Mouse (Mus musculus) spleen, postnatal 4 days (tissue): Measurements from ENCODE around the gene Klf1.
"Not testable (repeated sequence)": the region's sequence is repeated elsewhere in the genome, so short reads cannot be mapped to it uniquely, and the experiment has no call there.

ENCODE experiments used
- DNase-seq, 2 experiments: peaks; one replicate each; pipeline ENCODE4 v3.0.0; 2022; ENCODE audit warnings: low spot score in 2 of 2

Klf1 gene

GRCm38 (mm10) chr8:84907493-84907892, 5.8 kb downstream of the Klf1 start:
- DNase-seq = peak in 1 of 2 experiments; percentile 15

GRCm38 (mm10) chr8:84907979-84908378, 6.3 kb downstream of the Klf1 start:
- DNase-seq = not testable (repeated sequence)

DNA sequence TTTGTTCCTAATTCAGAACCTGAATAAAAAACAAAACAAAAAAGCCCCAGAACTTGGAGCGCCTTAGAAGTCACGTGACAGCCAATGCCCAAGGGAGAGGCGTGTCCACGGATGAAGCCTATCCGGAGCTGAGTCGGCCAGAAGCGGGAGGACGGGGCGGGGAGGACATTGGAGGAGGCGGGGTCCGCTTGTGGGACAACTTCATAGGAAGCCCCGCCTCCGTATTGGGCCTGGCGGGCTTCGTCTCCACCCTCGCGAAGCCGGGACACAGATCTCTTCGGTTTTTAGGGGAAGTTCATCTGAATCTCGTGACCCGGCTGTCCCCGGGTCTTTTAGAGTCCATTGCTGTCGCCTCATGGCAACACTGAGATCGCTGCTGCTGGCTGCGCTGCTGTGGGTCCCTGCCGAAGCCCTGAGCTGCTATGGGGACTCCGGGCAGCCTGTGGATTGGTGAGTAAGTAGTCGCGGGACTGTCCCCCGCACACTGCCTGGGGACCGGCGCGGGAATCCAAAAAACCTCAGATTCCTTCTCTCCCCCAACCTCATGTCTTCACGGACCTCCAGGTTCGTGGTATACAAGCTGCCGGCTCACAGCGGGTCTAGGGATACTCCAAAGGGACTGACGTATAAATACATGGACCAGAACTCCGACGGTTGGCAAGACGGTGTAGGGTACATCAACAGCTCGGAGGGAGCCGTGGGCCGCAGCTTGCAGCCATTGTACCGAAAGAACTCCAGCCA, 6.9 kb downstream of the Klf1 start, which contains the start of gene Dnase2a:
Dnase2a (plus strand) TSS at position 140 of the 741 bp plus-strand sequence.
- peak; percentile 96 to 98 for DNase-seq

- peak; percentile 14 to 71 for DNase-seq
Observed at GRCm38 (mm10) chr8:84909162-84909767, 7.5 kb downstream of the Klf1 start.

- peak; percentile 31 to 70 for DNase-seq
Observed at GRCm38 (mm10) chr8:84909949-84910348, 8.2 kb downstream of the Klf1 start.

- DNase-seq = peak in 1 of 2 experiments; percentile 13
Observed at GRCm38 (mm10) chr8:84910551-84910950, 8.8 kb downstream of the Klf1 start.

DNA sequence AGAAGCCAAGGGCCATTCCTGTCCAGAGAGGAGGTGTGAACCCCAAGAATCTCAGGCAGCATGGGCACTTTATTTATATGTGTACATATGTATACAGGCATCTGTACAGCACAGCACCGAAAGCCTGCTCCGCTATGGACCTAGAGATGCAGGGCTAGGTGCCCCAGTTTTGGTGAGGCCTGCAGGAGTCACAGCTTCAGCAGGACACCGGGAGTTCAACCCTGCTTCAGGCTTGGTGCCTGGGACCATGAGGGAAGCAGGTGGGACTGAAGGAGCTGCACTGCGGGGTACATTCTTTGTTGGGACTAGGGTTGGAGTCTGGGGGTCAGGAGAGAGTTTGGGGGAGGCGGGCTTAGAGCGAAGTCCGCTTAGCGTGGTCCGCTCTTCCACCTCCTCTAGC, 10.1 kb downstream of the Klf1 start:
- no peak for DNase-seq

- DNase-seq = peak; percentile 31 to 73
Observed at GRCm38 (mm10) chr8:84912391-84912790, 10.7 kb downstream of the Klf1 start.

- peak; percentile 82 to 91 for DNase-seq
Observed at GRCm38 (mm10) chr8:84912895-84913501, 11.3 kb downstream of the Klf1 start.

GRCm38 (mm10) chr8:84913502-84913900, 11.8 kb downstream of the Klf1 start:
- peak in 1 of 2 experiments; percentile 17 for DNase-seq

GRCm38 (mm10) chr8:84913960-84914359, 12.2 kb downstream of the Klf1 start:
- peak; percentile 62 to 83 for DNase-seq

- DNase-seq = no peak
Observed at GRCm38 (mm10) chr8:84915269-84915668, 13.5 kb downstream of the Klf1 start.

DNA sequence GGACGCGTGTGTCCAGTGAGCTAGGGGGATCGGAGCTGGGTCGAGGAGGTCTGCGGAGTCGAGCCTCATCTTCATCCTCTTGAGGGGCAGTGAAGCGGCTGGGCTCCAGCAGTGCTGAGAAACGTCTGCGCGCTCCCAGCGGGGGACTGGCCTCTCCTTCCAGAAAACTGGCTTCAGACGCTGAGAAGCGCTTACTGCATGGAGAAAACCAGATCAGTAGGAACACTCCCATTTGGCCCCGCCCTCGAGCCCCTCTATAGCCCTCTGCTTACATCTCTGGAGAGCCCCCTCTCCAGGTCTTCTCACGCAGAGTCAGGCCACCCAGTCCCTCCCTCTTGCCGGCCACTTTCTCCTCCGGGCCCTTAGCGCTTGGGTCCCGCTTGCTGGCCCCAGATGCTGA, 16.1 kb downstream of the Klf1 start:
- DNase-seq = no peak

DNA sequence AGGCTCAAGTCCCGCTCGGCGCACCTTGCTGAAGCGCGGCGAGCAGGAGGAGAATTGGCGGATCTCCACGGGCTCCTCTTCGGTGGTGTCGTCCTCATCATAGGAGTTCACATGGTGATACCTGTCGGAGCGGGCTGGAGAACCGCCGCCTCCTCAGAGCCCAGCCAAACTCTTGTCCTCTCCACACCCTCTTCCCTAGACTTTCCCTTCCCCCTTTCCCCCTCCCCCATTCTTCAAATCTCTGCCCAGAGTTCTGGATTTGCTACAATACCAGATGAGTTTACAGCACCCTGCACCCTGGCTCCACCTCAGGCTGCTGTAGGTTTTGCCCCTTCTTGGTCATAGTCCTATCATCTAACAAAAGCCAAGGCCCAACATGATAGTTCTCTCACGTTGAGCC, 16.9 kb downstream of the Klf1 start:
- no peak for DNase-seq

DNA sequence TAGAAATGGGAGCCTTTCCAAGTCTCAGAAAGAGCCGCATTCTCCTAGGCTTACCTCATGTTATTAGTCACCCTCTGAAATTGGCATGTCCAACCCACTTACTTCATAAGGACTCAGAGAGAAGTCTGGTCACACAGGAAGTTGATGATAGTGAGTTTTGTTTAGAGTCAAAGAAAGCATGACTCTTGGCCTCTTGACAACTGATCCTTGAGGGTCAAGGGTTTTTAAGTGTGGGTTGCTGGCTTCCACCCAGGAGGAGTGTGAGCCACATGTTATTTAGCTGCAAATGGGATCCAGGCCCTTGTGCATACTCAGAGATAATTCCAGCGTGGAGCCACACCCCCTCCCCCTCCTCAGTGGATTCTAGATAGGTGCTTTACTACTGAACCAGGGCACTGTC, 19.9 kb downstream of the Klf1 start:
- DNase-seq = no peak

DNA sequence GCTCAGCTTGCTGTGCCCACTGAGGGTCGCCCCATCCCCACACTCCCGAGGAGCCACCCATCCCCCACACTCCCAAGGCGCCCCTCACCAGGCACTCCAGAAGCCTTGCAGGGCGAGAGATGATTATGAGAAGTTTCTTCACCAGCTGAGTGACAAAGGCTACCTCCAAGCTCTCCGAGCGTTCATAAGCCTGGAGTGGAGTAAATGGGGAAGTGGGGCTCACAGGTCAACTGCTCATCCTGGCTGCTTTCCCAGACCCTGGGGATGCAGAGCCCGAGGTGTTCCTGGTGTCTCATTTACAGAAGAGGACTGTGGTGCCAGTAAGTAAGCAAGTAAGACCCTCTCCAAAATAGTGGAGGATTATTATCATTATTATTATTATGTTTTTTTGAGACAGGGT, 23.8 kb downstream of the Klf1 start:
- DNase-seq = no peak

DNA sequence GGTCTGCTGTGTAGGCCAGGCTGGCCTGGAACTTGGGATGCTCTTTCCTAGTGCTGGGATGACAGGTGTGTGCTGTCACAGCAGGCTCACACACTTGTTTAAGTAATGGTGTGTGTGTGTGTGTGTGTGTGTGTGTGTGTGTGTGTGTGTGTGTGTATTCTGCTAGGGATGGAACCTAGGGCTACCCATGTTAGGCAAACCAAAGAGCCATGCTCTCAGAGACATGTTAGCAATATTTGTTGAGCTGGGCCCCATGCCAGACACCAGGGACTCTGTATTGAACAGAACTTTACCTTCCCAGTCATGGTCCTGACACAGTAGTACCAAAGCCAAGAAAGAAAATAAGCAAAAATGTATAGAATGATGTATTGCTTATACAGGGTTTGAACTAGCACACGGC, 25.8 kb downstream of the Klf1 start:
- no peak for DNase-seq

DNA sequence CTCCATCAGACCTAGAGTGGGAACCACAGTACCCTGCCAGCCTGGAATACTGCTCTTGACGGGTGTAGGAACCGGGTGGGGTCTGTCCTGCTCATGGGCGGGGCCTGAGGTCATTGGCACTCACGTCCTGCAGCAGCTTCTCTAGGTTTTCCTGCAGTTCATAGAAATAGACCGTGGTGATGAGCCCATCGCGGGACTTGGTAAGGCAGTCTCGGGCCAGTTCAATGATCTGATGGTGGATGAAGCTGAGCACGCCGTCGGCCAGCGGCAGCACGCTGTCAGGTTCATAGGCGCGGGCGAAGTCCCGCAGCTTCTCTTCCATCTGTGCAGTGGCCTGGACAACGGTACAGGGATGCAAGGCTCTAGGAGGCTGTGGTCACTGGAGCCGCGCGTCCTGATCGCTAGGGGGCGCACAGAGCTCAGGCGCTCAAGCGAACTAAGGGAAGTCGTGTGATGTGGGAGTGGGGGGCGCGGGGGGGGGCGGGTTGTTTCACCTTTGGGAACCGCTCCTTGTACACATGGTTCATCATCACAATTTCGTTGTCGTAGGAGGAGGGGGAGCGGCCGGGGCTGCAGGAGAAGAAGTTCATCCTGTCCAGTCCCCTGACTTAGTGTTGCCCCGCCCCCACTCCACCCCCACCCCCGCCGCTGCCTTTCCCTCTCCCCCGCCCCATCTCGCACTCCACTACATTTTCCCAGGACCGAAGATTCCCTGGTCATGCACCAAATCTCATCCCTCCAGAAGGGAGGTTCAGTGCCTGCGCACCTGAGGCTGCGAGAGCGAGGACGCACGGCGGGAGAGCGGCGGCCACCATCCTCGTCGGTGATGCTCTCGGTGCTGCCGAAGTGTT, 27.0 kb downstream of the Klf1 start:
- DNase-seq = peak; percentile 65 to 88

DNA sequence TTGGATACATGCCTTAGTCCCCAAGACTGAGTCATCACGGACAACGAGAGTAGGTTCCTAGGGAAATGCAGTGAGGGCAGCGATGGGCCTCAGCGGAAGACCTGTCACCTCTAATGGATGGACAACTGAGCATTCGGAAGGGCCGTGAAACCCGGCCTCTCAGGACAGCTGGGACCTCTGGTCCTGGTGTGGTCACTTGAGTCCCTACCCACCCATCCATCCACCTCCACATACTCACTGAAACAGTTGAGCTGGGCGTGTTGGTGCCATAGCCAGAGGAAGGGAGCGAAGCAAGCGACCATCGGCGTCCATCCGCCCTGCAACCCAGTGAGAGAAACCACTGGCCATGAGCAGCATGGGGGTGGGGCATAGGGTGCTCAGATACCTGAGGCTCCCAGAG, 28.9 kb downstream of the Klf1 start:
- DNase-seq = no peak

- DNase-seq = no peak
Observed at GRCm38 (mm10) chr8:84933767-84934559, 32.2 kb downstream of the Klf1 start.

DNA sequence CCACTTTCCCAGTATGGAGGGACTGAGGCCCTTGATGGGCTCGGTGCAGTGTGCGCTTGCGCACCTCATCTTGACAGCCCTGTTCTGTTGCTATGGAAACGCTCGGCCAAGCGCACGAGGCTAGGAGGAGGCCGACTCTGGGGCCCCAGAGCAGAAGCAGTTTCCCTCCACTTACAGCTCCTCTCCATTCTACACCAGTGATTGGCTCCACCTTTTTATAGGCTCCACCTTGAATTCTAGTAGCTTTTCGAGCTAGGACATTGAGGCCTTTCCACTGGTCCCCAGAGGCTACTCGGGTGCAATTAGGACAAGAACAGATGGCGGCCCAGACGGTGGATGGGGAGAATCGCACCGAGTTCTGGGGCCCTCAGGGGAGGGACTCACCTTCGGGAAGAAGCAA, 33.1 kb downstream of the Klf1 start:
- no peak for DNase-seq
